Mouse (Mus musculus) liver, adult 2 months (tissue): Measurements from ENCODE around the gene Vps16.

Experiments used
- CTCF ChIP-seq: fragments of 200-500 bp; IDR thresholded peaks from 2 replicates; pipeline ENCODE4 v1.5.1; 2011; ENCODE audit warnings: low read depth, low read length, control low read depth
- POLR2A ChIP-seq: fragments of 200-500 bp; IDR thresholded peaks from 2 replicates; pipeline ENCODE4 v1.6.1; 2011; ENCODE audit warnings: low read length, control low read depth; ENCODE audit not compliant: insufficient read depth; ENCODE audit errors: extremely low read depth

DNA sequence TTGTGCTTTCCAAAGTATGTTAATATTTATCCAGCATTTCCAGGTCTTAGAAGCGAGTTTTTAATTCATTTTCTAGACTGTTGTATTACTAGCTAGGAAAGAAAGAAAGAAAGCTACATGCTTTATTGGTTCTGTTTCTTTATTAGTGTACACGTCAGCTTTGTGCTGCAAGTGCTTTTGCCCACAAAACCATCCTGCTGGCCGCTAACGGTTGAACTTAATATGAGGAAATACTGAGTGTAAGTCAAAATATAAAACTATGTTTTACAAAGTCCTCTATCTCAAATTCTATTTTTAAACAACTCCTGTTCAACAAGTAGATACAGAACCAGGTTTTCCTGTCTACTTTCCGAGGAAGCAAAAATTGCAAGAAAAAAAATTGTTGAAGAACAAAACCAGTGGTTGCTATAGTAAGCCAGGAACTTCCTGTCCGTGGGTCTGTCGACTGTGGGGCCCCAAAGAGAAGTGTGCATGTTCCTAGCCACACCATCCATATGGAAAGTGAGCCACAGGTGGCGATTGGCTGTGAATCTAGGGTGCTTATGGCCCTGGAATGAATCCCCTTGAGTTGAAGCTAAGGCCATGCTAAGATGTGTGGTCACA, 48.9 kb downstream of the Vps16 start:
- TF ChIP-seq POLR2A (no peak), CTCF (no peak)
